Mouse (Mus musculus): ENCODE data around the gene Krtap4-7.

DNA sequence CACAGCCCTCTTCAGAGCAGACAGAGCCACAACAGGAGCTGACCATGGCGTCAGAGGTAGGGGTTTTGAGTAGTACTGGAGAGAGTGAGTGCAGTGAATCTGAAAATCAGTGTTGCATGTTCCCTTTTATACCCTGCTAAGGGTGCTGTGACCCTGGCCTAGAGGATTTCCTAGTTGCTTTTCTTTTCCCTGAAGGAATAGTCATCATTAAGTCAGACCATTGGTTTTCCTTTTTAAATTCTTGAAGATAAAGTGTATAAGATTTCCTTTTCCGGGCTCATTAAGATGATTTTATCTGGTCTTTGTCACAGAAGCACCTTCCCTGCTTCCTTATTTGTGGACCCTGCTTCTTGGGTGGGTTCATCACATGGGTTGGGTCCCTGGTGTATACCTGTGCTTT, 6.2 kb upstream of the Krtap4-7 start, which contains the start of gene Gm11555:
- TF ChIP-seq POLR2A (IDR thresholded peaks at IDR 0.05; ENCODE audit: low read depth, low read length) = no peak
- no peak for TF ChIP-seq CTCF (IDR thresholded peaks at IDR 0.05; ENCODE audit: borderline replicate concordance, insufficient read depth, low read length)
